Mouse (Mus musculus) CD8-positive naive resting alpha-beta T cell, adult 2 months (primary cell): Measurements from ENCODE around the gene Dapp1.

ENCODE experiments used
- DNase-seq, 2 experiments: peaks; one replicate each; pipeline ENCODE4 v3.0.0; 2022; ENCODE audit warnings: low read depth in 2 of 2, low spot score in 2 of 2

The Dapp1 gene

GRCm38 (mm10) chr3:137981382-137981750 is at the start of gene Dapp1:
Gene Dapp1 (minus strand): TSS chr3:137981545.
- peak; percentile 75 to 76 for DNase-seq

GRCm38 (mm10) chr3:138030563-138030962 is 49.2 kb upstream of the Dapp1 start:
- no peak for DNase-seq

GRCm38 (mm10) chr3:138029351-138029750 is 48.0 kb upstream of the Dapp1 start:
- DNase-seq: no peak

- no peak for DNase-seq
Observed at GRCm38 (mm10) chr3:138027575-138028362, 46.4 kb upstream of the Dapp1 start.

DNA sequence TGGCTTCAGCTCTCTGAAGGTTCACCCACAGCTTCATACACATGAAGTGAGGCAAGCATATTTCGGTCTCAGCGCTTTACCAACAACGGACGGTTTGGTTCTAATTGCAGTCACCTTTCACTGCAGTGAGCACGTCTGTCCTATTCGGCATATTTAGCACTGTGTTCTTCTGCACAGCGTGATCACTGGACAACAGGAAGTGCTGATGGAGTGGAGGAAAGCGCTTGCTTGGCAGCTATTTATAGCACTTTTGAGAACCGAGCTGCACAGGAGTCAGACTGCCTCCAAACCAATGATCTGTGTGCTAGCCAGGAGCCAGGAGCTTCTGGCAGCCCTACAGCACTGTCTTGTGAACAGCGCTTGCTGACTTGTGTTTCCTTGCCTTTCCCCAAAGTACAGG is 44.9 kb upstream of the Dapp1 start:
- DNase-seq: no peak

DNA sequence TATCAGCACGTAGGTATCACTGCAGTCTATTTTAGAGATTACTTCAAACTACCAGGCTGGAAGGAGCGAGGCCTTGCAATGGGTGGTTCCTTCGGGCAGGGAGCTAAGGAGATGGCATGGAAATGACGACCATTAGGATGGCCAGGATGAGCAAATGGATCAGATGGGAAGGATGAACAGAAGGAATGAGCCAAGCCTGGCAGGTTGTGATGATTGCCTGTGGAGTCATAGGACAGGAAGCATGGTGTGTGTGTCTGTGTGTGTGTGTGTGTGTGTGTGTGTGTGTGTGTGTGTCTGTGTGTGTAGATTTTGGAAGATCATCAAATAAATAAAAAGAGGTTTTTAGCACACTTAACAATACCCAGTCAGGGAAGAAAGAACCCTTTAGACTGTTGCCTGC is 41.3 kb upstream of the Dapp1 start:
- no peak for DNase-seq

DNA sequence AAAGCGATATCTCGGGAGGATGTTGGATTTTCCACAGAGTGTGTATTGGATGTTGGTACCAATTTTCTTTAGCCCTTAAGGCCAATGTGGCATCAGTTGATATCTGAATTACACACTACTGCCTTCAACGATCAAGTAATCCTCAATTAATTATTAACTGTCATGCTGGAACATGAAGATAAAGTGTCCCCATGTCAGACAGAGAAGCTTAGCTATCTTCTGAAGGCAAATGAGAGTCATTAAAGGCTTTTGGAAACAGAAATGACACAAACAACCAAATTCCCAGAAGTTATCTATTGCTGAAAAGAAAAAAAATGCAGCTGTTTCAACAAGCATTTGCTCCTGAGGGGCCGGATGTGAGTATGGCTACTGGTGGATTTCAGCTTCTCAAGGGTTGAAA is 40.7 kb upstream of the Dapp1 start:
- no peak for DNase-seq

DNA sequence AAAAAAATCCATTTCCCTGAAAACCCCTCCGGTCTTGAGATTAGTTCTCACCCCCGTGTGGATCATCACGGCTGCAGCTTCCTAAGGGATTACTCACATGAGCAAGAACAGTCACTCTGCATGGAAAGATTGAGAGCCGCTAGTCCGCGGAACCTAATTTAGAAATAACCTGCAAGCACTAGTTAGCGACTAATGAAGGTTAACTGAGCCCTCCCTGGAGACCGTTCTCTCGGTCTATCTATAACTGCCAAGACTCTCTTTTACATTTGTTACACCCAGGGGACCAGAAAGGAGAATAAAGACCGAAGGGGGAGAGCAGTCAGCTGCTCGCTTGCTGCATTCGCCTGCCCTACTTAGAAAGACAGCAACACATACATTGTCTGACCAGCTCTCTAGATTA is 35.5 kb upstream of the Dapp1 start:
- DNase-seq: no peak

- DNase-seq: no peak
Observed at GRCm38 (mm10) chr3:138014725-138015124, 33.4 kb upstream of the Dapp1 start.

DNA sequence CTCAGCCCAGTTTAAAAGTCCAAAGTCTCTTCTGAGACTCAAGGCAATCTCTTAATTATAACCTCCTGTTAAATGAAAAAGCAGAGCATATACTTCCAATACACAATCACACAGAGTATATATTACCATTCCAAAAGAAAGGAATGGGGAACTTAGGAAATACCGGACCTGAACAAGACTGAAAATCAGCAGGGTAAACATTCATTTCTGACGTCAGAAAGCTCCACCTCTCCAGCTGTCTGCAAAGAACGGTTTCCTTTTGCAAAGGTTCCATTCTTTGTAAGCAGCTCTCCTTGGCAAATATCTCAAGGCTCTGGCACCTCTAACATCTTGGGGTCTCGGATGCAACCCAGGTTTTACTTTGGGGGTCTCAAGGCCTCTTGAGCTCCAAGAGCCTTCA is 31.0 kb upstream of the Dapp1 start:
- DNase-seq: no peak

DNA sequence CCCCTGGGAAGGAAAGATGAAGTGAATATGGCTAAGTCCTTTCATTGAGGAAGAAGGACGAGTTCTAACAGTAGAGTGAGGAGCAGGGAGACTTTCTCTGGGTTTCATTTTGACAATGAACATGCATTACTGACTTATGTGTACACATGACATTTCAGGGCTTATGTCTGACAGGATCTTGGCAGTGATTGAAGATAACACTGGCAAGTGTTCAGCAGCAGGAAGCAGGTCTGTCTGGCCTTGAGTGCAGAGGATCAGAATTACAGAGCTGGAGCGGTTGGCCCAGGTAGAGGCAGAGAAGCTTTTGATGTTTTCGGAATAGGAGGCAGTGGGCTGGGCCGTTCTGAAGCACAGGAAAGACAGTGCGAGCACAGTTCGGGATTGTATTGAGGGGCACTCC is 26.8 kb upstream of the Dapp1 start:
- no peak for DNase-seq

- DNase-seq: no peak
Observed at GRCm38 (mm10) chr3:138006896-138007295, 25.6 kb upstream of the Dapp1 start.

DNA sequence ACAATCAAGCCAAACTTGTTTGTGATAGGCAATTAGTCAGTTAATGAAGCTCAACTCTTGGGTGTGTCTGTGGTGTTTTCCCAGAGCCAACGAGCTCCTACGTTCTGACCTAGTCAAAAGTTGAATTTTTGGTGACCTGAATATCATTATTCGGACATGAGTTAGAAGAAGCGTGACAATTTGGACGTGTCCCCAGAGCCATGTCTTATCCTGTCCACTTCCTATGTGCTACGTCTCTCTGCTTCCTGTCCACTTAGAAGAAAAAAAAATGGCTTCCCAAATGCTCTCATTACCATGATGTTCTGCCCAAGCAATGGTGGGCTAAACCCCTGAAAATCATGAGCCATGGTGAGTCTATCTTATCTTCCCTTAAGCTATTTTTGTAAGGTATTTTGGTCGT is 21.9 kb upstream of the Dapp1 start:
- no peak for DNase-seq

DNA sequence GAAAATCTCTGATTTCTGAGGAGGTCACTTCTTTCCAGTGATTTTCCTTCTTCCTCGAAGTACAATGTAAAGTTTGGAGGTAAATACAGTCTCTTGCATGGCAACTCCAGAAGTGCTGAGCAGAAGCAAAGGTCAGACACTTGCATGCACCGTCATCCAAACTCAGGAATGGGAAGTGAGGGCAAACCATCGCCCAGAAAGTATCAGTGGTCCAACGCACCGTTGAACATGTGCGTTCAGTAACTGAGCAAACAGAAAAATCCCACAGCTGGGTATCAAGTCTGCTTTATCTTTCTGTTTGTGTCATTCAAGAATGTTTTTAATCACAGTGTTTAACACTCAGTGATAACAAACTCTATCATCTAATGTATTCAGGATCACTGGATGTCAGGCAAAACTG is 21.2 kb upstream of the Dapp1 start:
- no peak for DNase-seq

DNA sequence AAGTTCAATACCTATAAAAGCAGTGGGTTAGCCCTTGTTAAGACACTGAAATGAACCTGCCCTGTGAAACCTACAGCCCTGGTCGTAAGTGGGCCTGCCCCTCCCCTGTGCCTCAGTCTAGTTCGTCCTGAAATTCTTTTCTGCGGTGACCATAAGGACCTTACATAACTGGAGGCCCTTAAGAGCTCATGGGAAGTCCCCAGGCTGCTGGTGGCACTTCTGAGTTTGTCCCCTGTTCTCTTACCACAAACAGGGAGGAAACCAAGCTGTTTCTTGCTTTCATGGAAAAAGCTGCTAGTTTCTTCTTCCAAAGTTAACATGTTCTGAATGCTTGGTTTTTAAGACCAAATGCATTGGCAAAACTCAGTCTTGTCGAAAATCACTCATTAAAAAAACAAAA is 20.5 kb upstream of the Dapp1 start:
- DNase-seq: no peak

- DNase-seq: no peak
Observed at GRCm38 (mm10) chr3:138000724-138001069, 19.4 kb upstream of the Dapp1 start.

DNA sequence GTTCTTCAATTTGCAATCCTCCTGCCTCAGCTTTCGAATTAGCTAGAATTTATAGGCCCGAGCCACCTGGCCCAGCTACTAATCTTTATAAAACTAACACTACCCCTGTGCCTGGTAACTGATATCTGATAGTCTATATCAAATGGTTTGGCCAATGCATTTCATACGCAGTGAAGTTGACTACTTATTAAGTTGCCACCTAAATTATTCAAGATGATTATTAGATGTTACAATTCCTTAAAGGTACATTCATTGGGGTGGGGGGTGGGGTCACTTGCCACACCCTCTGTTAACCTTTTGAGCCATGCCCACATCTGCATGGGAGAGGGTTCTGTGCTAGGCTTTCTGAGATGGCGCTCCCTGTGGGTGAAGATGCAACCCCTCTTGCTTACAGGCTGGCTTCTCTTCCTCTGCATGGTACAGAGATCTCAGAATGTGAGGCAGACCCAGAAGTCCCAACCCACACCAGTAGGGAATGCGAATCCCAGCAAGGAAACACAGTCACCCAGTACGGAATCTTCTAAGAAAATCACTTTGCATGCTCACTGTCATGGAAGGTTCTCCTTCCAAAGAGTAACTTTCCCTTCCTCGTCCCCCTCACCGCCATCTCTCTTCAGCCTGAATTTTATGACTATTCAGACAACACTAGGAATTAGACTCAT is 18.8 kb upstream of the Dapp1 start:
- no peak for DNase-seq

- DNase-seq: no peak
Observed at GRCm38 (mm10) chr3:137999224-137999790, 18.0 kb upstream of the Dapp1 start.

DNA sequence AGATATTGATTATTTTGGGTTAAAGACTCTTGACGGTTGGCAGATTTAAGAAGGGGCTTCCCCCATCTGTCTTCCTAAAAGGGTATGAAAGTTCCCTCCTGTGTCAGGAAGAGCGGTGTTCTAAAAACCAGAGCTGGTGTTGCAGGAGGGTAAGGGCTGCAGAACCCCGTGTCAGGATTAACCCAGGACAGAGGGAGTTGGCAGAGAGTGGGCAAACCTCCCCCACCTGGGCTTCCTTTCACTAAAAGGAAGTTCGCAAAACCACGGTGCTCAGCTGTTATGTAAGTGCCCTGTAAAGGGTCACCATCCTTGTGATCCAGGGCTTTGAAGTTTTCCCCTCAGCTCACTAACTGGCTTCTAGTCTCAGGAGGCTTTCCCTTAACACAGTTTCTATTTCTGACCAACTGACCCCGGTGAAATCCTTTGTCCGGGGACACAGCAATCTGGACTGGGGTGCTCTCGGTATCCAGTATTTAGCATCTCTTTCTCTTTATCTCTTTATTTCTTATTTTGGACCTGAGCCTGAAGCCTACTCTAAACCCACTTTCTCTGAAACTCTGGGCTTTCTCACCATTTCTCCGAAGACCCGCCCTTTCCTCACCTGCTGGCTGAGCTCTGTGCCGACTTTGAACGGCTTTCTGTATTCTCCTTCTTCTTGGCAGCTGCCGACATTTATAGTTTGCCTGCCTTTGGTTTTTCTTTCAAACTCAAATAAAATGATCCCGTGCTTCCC is 17.3 kb upstream of the Dapp1 start:
- no peak for DNase-seq

- no peak for DNase-seq
Observed at GRCm38 (mm10) chr3:137995486-137995885, 14.1 kb upstream of the Dapp1 start.

DNA sequence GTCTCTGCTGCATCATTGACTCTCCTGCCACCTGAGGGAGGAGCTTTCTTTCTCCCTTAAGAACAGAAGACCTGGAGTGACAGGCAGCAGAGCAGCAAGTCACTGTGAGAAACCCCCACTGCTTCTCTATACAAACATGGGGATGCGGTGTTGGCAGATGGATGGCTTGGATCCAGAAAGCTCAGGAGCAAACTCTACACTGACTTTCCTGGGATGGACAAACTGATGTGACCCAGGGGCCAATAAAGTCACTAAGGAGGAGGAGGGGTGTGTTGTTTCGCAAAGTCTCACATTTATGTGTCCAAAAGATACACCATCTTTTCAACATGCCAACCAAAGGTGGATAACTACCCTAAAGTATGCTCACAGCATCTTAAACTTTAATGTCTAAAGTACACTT is 12.9 kb upstream of the Dapp1 start:
- no peak for DNase-seq

GRCm38 (mm10) chr3:137992366-137992765 is 11.0 kb upstream of the Dapp1 start:
- peak in 1 of 2 experiments; percentile 7 for DNase-seq
